Mouse (Mus musculus) cortical plate, adult 2 months (tissue): ENCODE data around the gene Clpb.

ENCODE experiments used
- CTCF ChIP-seq: fragments of 200-500 bp; IDR thresholded peaks from 2 replicates; pipeline ENCODE4 v1.5.1; 2011; ENCODE audit warnings: mild to moderate bottlenecking, control low read depth, low read length; ENCODE audit not compliant: insufficient read depth; ENCODE audit errors: extremely low read depth
- POLR2A ChIP-seq: fragments of 200-500 bp; IDR thresholded peaks from 2 replicates; pipeline ENCODE4 v1.6.1; 2011; ENCODE audit warnings: mild to moderate bottlenecking, low read length, control low read depth; ENCODE audit not compliant: insufficient read depth; ENCODE audit errors: extremely low read depth

GRCm38 (mm10) chr7:101755301-101755700, 91.9 kb downstream of the Clpb start:
- TF ChIP-seq CTCF (no peak), POLR2A (no peak)
